Mouse (Mus musculus) fibroblast of lung, adult 2 months (primary cell): ENCODE data around the gene Sirt7.

Experiments used
- DNase-seq: peaks from one replicate; pipeline ENCODE4 v3.0.0-alpha.2; 2011; ENCODE audit warnings: low read depth

Gene Sirt7

GRCm38 (mm10) chr11:120625152-120625775 is at the start of gene Sirt7:
TSS of gene Sirt7 (minus strand) at chr11:120625240.
- no peak for DNase-seq

GRCm38 (mm10) chr11:120673594-120674122 is 48.6 kb upstream of the Sirt7 start:
- DNase-seq: no peak

GRCm38 (mm10) chr11:120672687-120673593 is 47.9 kb upstream of the Sirt7 start, which contains the start of gene Aspscr1:
TSS of gene Aspscr1 (plus strand) at chr11:120672973.
- peak; percentile 85 for DNase-seq

GRCm38 (mm10) chr11:120666617-120667016 is 41.6 kb upstream of the Sirt7 start:
- DNase-seq: no peak

- no peak for DNase-seq
Measured at GRCm38 (mm10) chr11:120665406-120665805, 40.4 kb upstream of the Sirt7 start.

- DNase-seq: no peak
Measured at GRCm38 (mm10) chr11:120663714-120664113, 38.7 kb upstream of the Sirt7 start.

GRCm38 (mm10) chr11:120662759-120663158 is 37.7 kb upstream of the Sirt7 start:
- DNase-seq: no peak

GRCm38 (mm10) chr11:120661076-120661460 is 36.0 kb upstream of the Sirt7 start, which contains the start of gene Notum:
TSS of gene Notum (minus strand) at chr11:120661175.
- DNase-seq: no peak

- no peak for DNase-seq
Measured at GRCm38 (mm10) chr11:120660301-120661075, 35.4 kb upstream of the Sirt7 start.

- no peak for DNase-seq
Measured at GRCm38 (mm10) chr11:120659509-120660300, 34.7 kb upstream of the Sirt7 start.

GRCm38 (mm10) chr11:120658876-120659410 is 33.9 kb upstream of the Sirt7 start:
- no peak for DNase-seq

GRCm38 (mm10) chr11:120657301-120657700 is 32.3 kb upstream of the Sirt7 start:
- no peak for DNase-seq

- no peak for DNase-seq
Measured at GRCm38 (mm10) chr11:120654741-120655140, 29.7 kb upstream of the Sirt7 start.

- no peak for DNase-seq
Measured at GRCm38 (mm10) chr11:120651872-120652271, 26.8 kb upstream of the Sirt7 start.

GRCm38 (mm10) chr11:120648001-120648476 is 23.0 kb upstream of the Sirt7 start, which contains the start of gene Myadml2:
TSS of gene Myadml2 (minus strand) at chr11:120648158.
- DNase-seq: no peak

GRCm38 (mm10) chr11:120647047-120647830 is 22.2 kb upstream of the Sirt7 start:
- no peak for DNase-seq

GRCm38 (mm10) chr11:120643601-120643987 is 18.6 kb upstream of the Sirt7 start, which contains the start of gene Pycr1:
TSS of gene Pycr1 (minus strand) at chr11:120643769.
- peak; percentile 90 for DNase-seq

- DNase-seq: no peak
Measured at GRCm38 (mm10) chr11:120642939-120643600, 18.0 kb upstream of the Sirt7 start.

GRCm38 (mm10) chr11:120641869-120642268 is 16.8 kb upstream of the Sirt7 start:
- DNase-seq: no peak
